ENCODE assay signal across 18 mouse cellular contexts in genomic region chr1:176039923-176040322, GRCm38 (mm10).
"Had no signal": no experiment of that assay in that cellular context is flagged by ENCODE, and none has a peak within 500 bp of the region (broad histone marks: within the 10 kb centered on the region; RNA-seq: fewer than 3 reads in every experiment).

No protein-coding gene starts in this region.

- DNase-seq: lung, adult 18-20 months; lung, postnatal 36 days; midbrain, embryonic 14.5 days; retina, postnatal 1 day; right cerebral cortex, postnatal 25 days; right cerebral cortex, postnatal 4 days; spleen, adult 18-20 months; thymus, adult 18-20 months; thymus, postnatal 14 days; thymus, postnatal 36 days had no signal

- H3K4me2 ChIP-seq: liver, embryonic 12.5 days; midbrain, embryonic 12.5 days; neural tube, embryonic 13.5 days; neural tube, embryonic 15.5 days had no signal

- H3K27ac ChIP-seq: liver, embryonic 12.5 days; liver, embryonic 14.5 days; midbrain, embryonic 10.5 days; midbrain, embryonic 12.5 days; neural tube, embryonic 13.5 days; neural tube, embryonic 15.5 days had no signal

- H3K9me3 ChIP-seq: liver, embryonic 12.5 days; midbrain, embryonic 10.5 days; midbrain, embryonic 12.5 days; neural tube, embryonic 13.5 days; neural tube, embryonic 15.5 days had no signal

- H3K36me3 ChIP-seq: liver, embryonic 12.5 days; midbrain, embryonic 10.5 days; midbrain, embryonic 12.5 days; neural tube, embryonic 13.5 days; neural tube, embryonic 15.5 days had no signal

- H3K9ac ChIP-seq: liver, embryonic 12.5 days; liver, embryonic 14.5 days; midbrain, embryonic 12.5 days; neural tube, embryonic 13.5 days; neural tube, embryonic 15.5 days had no signal

- H3K27me3 ChIP-seq: liver, embryonic 12.5 days; midbrain, embryonic 12.5 days; neural tube, embryonic 13.5 days; neural tube, embryonic 15.5 days had no signal

- ATAC-seq: liver, embryonic 12.5 days; midbrain, embryonic 16.5 days had no signal

- H3K4me3 ChIP-seq: liver, embryonic 12.5 days; midbrain, embryonic 10.5 days; midbrain, embryonic 12.5 days; myocyte; neural tube, embryonic 13.5 days; neural tube, embryonic 15.5 days had no signal

- H3K4me1 ChIP-seq: liver, embryonic 12.5 days; midbrain, embryonic 12.5 days had no signal
